Mouse (Mus musculus) heart, adult 11 months (tissue): Measurements from ENCODE around the gene Tnfsf13.

Experiments used
- DNase-seq: peaks from one replicate; pipeline ENCODE4 v3.0.0; 2022

Tnfsf13 gene

GRCm38 (mm10) chr11:69645860-69646259 lies 39.7 kb downstream of the Tnfsf13 start:
- DNase-seq = no peak

DNA sequence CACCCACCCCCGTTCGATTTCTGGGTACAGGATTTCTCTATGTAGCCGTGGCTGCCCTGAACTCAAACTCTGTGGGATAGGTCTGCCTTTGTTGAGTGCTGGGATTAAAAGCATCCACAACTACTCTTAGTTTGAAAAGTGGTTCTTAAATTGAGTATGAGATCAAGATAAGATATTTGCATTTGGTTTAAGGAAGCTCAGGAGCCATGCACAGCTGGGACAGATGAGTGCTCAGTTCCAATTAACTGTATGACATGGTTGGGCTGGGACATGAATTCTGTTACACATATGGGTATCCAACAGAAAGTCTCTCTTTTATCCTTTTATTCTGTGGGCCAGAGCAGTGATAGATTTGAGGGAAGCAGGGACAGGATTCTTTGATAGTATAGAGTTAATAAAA lies 50.1 kb downstream of the Tnfsf13 start:
- no peak for DNase-seq

- peak; percentile 98 for DNase-seq
These were observed 52.3 kb downstream of the Tnfsf13 start for GRCm38 (mm10) chr11:69633128-69633866.
